Mouse (Mus musculus): Measurements from ENCODE around the gene Adgrf3. TPM values are rescaled to one million over a fixed set of nuclear protein-coding genes. Genes with fewer than 3 reads are reported as not detected.

The Adgrf3 gene
- total RNA-seq, 2 experiments from 2014 or later: not detected

DNA sequence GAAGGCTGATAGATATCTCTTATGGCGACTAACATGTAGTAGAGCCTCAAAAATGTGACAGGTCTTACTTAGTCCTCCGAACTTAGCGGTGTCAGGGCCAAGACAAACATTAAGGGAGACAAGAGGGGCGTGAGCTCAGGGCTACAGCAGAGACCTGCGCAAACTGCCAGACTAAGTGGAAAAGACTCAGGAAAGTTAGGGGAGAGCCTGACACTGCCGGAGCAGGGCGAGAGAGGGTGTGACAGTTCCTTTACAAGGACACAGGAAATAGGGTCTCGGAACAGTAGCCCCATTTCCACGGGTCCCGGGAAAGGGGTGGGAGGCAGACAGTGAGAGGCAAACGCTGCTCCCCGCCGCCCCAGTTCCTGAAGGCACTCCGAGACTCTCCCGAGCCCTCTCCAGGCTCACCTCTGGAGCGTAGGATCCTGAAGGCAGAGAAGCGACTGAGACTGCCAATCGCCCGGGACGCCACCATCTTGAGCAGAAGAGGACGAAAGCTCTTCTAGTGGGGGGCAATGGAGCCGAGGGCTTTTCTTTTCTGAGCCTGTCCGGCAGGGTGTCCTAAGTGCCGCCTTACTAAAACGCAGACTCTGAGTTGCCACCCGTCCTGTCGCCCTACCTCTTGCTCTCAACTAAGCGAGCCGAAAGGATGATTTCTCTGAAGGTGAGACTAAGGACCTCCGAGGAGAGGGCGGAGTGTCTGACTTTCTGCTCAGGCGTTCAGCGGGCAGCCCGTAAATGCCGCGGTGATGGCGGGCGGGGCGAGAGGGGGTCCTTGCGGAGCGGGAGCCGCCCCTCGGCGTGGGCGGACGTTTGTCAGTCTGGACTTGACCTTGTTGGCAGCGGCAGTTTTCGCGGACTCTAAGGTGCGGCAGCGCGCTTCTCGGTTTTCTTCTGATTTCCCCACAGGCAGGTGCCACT lies 50.8 kb downstream of the Adgrf3 start, which contains the start of the genes Hadha and Hadhb:
Hadha (minus strand) TSS at position 689 of the 921 bp plus-strand sequence.
Hadhb (plus strand) TSS at position 775 of the 921 bp plus-strand sequence.
- DNase-seq (ENCODE audit: low spot score in 2 of 2): peak; percentile 94 to 95
- intact Hi-C loops (cut with DNase I): no loop called here

GRCm38 (mm10) chr5:30154013-30154412 lies 51.5 kb downstream of the Adgrf3 start:
- intact Hi-C loops (cut with DNase I): no loop called here
- DNase-seq (ENCODE audit: low spot score in 2 of 2): no peak

GRCm38 (mm10) chr5:30153222-30153621 lies 52.3 kb downstream of the Adgrf3 start:
- intact Hi-C loops (cut with DNase I): no loop called here
- DNase-seq (ENCODE audit: low spot score in 2 of 2): no peak

GRCm38 (mm10) chr5:30152413-30152812 lies 53.1 kb downstream of the Adgrf3 start:
- intact Hi-C loops (cut with DNase I): no loop called here
- no peak for DNase-seq (ENCODE audit: low spot score in 2 of 2)

DNA sequence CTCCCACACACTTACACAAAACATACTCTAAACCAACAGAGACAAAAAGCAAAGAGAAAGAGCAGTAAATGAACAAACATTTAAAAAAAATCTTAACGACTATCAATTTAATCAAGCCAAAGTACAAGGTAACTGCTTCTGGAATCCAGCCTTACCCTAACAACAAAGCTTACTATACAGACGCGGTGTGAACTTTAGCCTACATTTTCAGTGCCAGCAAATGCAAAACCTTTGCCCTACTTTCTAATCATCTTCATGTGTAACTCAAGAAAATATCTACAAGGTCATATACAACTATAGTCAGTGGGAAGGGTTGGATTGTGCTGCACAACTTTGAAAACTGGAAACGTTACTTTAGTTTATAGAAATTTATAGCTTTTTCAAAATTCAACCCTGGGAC lies 53.5 kb downstream of the Adgrf3 start:
- intact Hi-C loops (cut with DNase I): no loop called here
- no peak for DNase-seq (ENCODE audit: low spot score in 2 of 2)

DNA sequence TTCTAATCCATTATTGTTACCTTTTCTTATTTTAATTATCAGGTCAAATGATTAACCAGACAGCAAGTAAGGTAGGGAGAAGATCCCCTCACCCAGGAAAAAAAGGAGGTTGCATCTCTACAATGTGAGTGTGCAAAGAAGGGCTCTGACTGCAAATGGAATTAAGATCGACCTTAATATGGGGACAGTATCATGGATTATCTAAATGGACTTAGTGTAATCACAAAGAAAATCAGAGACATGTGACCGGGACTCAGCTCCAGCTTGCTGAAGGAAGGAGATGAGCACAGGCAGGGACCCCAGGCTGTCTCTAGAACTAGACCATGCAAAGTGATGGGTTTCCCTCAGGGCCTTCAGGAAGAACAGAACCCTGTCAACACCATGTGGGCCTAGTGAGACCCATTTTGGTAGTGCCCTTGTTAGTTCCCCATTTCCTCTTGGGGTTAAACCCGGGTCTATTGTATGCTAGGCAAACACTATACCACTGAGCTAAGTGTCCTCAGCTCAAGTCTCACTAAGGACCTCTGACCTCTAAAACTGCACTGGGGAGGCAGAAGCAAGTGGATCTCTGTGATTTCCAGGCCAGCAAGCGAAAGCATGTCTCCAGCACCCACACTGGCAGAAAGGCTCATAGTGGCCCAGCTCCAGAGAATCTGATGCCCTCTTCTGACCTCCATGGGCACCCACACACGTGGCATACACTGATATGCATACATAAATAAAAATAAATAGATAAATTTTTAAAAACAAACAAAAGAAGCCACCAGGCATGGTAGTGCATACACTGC lies 57.2 kb downstream of the Adgrf3 start:
- no peak for DNase-seq (ENCODE audit: low spot score in 2 of 2)
- intact Hi-C loops (cut with DNase I): no loop called here

DNA sequence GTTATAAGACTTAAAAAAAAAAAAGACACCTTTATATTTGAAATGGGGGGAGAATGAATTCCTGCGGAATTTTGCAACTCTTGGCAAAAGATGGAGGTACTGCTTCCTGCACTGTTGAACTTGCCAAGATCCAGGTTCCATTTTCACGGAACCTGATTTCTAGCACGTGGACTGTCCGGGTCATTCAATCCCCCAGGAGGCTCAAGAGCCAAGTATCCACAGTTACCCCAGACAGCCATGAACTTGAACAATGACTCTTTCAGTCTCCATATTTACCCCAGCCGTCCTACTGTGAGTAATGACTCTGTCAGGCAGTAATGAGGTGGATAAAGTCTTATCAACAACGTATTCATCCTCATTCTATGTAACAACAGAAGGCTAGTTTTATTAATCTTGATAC lies 59.0 kb downstream of the Adgrf3 start:
- intact Hi-C loops (cut with DNase I): no loop called here
- DNase-seq (ENCODE audit: low spot score in 2 of 2): no peak

Small RNA genes within 50 kb of the gene (microRNA-seq; reads per million reads assigned to microRNA genes)
- not detected for gene Mir1960

Other genes starting within 250 kb of the Adgrf3 start
- not detected for gene Il6, start 192.6 kb downstream of the Adgrf3 start, total RNA-seq (2021)
- 1 to 10 TPM; 4.3 to 5.2 TPM for gene Tyms, start 132.1 kb downstream of the Adgrf3 start, total RNA-seq (2021)
- gene Garem2, start 100.6 kb downstream of the Adgrf3 start, total RNA-seq (2021): 10 to 100 TPM; 12.0 to 13.0 TPM
- 1 to 10 TPM; 3.1 to 3.3 TPM for gene 3110082J24Rik, start 99.6 kb downstream of the Adgrf3 start, total RNA-seq (2021)
- gene Hadha, start 50.6 kb downstream of the Adgrf3 start, total RNA-seq (2021): 10 to 100 TPM; 63.4 to 66.5 TPM
- gene Hadhb, start 50.5 kb downstream of the Adgrf3 start, total RNA-seq (2021): 10 to 100 TPM; 80.3 to 81.5 TPM
- 10 to 100 TPM; 48.9 to 50.4 TPM for gene Selenoi, start 26.9 kb upstream of the Adgrf3 start, total RNA-seq (2021)
- gene Drc1, start 75.7 kb upstream of the Adgrf3 start, total RNA-seq (2021): 10 to 100 TPM; 14.3 to 19.7 TPM

Data from left cerebral cortex, postnatal 36 days (tissue).